Mouse (Mus musculus) lung, postnatal 0 days (tissue): ENCODE data around the gene Hist1h2br.
"Not testable (repeated sequence)": the region's sequence is repeated elsewhere in the genome, so short reads cannot be mapped to it uniquely, and the experiment has no call there.

Experiments used
- CTCF ChIP-seq: IDR thresholded peaks from 2 replicates; pipeline ENCODE4 v1.5.1; 2016; ENCODE audit warnings: antibody characterized with exemption, mild to moderate bottlenecking
- EP300 ChIP-seq: IDR thresholded peaks from 2 replicates; pipeline ENCODE4 v1.6.1; 2016; ENCODE audit warnings: antibody characterized with exemption, mild to moderate bottlenecking, control low read depth

- TF ChIP-seq CTCF, EP300: not testable (repeated sequence)
Measured at GRCm38 (mm10) chr13:21840508-21840907, 7.0 kb downstream of the Hist1h2br start.
